Mouse (Mus musculus) spleen, adult 2 months (tissue): ENCODE results near the gene Dkk3.

Source experiments
- CTCF ChIP-seq: fragments of 200-500 bp; IDR thresholded peaks from 2 replicates; pipeline ENCODE4 v1.5.1; 2011; ENCODE audit warnings: mild to moderate bottlenecking, inconsistent platforms; ENCODE audit not compliant: insufficient read depth, insufficient read length, insufficient replicate concordance; ENCODE audit errors: extremely low read depth
- POLR2A ChIP-seq: fragments of 200-500 bp; IDR thresholded peaks from 2 replicates; pipeline ENCODE4 v1.6.1; 2011; ENCODE audit warnings: low read depth, low read length, inconsistent platforms

- TF ChIP-seq CTCF: no peak
- TF ChIP-seq POLR2A: no peak
Observed at GRCm38 (mm10) chr7:112110638-112111372, 48.1 kb downstream of the Dkk3 start.
